Mouse (Mus musculus): ENCODE results near the gene Col19a1. TPM values are rescaled to one million over a fixed set of nuclear protein-coding genes. Genes with fewer than 3 reads are reported as not detected.

Col19a1 gene
- polyA plus RNA-seq, 1 experiment = 0.14 TPM

DNA sequence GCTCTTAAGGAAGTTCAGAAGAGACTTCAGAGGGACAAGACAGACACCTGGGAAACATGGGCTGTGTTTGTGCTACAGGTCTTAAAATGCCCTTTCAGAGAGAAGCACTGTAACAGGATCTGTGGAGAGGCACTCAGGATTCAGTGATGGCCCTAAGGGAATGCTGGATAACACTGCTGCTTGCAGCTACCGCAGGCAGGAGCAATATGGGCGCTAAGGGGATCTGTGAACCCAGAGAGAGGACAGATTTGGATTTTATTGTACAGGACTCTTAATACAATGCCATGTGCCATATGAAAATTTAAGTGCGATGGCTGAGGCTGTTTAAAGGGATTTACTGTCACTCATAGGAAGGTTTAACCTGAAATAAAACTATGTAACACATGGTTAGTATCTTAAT lies 270.8 kb downstream of the Col19a1 start:
- H3K36me3 ChIP-seq (ENCODE audit: control insufficient read depth, insufficient read depth, low read length) = no peaks in the 10 kb centered on the region
- no peaks in the 10 kb centered on the region for H3K27me3 ChIP-seq (ENCODE audit: control insufficient read depth, insufficient read depth, low read length)
- no peak overlapping the region for H3K4me3 ChIP-seq (ENCODE audit: extremely low read depth, insufficient read depth, insufficient read length)
- H3K4me1 ChIP-seq (ENCODE audit: control insufficient read depth, insufficient read depth, insufficient read length) = no peaks in the 10 kb centered on the region
- WGBS = 77% methylated on average over 3 of the region's 3 CpGs
- DNase-seq (ENCODE audit: low read depth in 1 of 2, low spot score in 2 of 2) = no peak
- no peak overlapping the region for H3K27ac ChIP-seq (ENCODE audit: insufficient read depth, low read length)
- no peak for TF ChIP-seq POLR2A (IDR thresholded peaks at IDR 0.05; ENCODE audit: low read depth, low read length)

GRCm38 (mm10) chr1:24310847-24311246 lies 276.4 kb downstream of the Col19a1 start:
- DNase-seq (ENCODE audit: low read depth in 1 of 2, low spot score in 2 of 2) = no peak
- Histone ChIP-seq H3K27me3 (ENCODE audit: control insufficient read depth, insufficient read depth, low read length) (no peaks in the 10 kb centered on the region), H3K4me1 (ENCODE audit: control insufficient read depth, insufficient read depth, insufficient read length) (no peaks in the 10 kb centered on the region), H3K4me3 (ENCODE audit: extremely low read depth, insufficient read depth, insufficient read length) (no peak overlapping the region), H3K27ac (ENCODE audit: insufficient read depth, low read length) (no peak overlapping the region), H3K36me3 (ENCODE audit: control insufficient read depth, insufficient read depth, low read length) (no peaks in the 10 kb centered on the region)
- TF ChIP-seq POLR2A (IDR thresholded peaks at IDR 0.05; ENCODE audit: low read depth, low read length) (no peak), CTCF (IDR thresholded peaks at IDR 0.05; ENCODE audit: extremely low read depth, insufficient read depth, insufficient read length, insufficient replicate concordance) (no peak)
- WGBS = 75% methylated on average over 4 of the region's 4 CpGs

- 68% methylated on average over 2 of the region's 2 CpGs for WGBS
- Histone ChIP-seq H3K4me3 (ENCODE audit: extremely low read depth, insufficient read depth, insufficient read length) (no peak overlapping the region), H3K27ac (ENCODE audit: insufficient read depth, low read length) (no peak overlapping the region), H3K4me1 (ENCODE audit: control insufficient read depth, insufficient read depth, insufficient read length) (no peaks in the 10 kb centered on the region), H3K36me3 (ENCODE audit: control insufficient read depth, insufficient read depth, low read length) (no peaks in the 10 kb centered on the region), H3K27me3 (ENCODE audit: control insufficient read depth, insufficient read depth, low read length) (no peaks in the 10 kb centered on the region)
- TF ChIP-seq POLR2A (IDR thresholded peaks at IDR 0.05; ENCODE audit: low read depth, low read length) (no peak), CTCF (IDR thresholded peaks at IDR 0.05; ENCODE audit: extremely low read depth, insufficient read depth, insufficient read length, insufficient replicate concordance) (no peak)
- DNase-seq (ENCODE audit: low read depth in 1 of 2, low spot score in 2 of 2) = no peak
Observed at GRCm38 (mm10) chr1:24310193-24310592, 277.1 kb downstream of the Col19a1 start.

DNA sequence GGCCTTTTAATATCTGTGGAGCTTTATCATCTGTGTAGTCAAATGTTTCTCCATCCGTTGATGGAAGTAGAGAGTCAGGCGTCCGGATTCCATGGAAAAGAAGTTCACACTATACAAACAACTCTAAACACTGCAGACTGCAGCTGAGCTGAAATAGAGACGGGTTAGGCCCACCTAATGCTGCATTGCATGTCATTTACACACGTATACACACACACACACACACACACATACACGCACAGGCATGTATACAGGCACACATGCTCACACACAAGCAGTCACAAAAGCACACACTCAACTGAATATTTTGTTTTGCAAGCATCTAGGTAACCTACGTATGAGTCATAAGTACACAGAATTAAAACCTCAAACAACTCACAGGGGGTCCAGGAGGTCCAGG lies 284.2 kb downstream of the Col19a1 start:
- WGBS = 90% methylated on average over 7 of the region's 7 CpGs
- H3K27ac ChIP-seq (ENCODE audit: insufficient read depth, low read length) = no peak overlapping the region

GRCm38 (mm10) chr1:24302674-24303073 lies 284.6 kb downstream of the Col19a1 start:
- TF ChIP-seq CTCF (IDR thresholded peaks at IDR 0.05; ENCODE audit: extremely low read depth, insufficient read depth, insufficient read length, insufficient replicate concordance) (peak; percentile 17; the same call in 1 of the 2 replicates), POLR2A (IDR thresholded peaks at IDR 0.05; ENCODE audit: low read depth, low read length) (no peak)
- H3K4me1 ChIP-seq (ENCODE audit: control insufficient read depth, insufficient read depth, insufficient read length) = no peaks in the 10 kb centered on the region
- no peaks in the 10 kb centered on the region for H3K27me3 ChIP-seq (ENCODE audit: control insufficient read depth, insufficient read depth, low read length)
- no peak for DNase-seq (ENCODE audit: low read depth in 1 of 2, low spot score in 2 of 2)
- no peak overlapping the region for H3K27ac ChIP-seq (ENCODE audit: insufficient read depth, low read length)
- 24% methylated on average over 8 of the region's 8 CpGs for WGBS
- no peak overlapping the region for H3K4me3 ChIP-seq (ENCODE audit: extremely low read depth, insufficient read depth, insufficient read length)
- no peaks in the 10 kb centered on the region for H3K36me3 ChIP-seq (ENCODE audit: control insufficient read depth, insufficient read depth, low read length)

More for the DNA sequence above, 284.2 kb downstream of the Col19a1 start:
- no peak overlapping the region for H3K4me3 ChIP-seq (ENCODE audit: extremely low read depth, insufficient read depth, insufficient read length)
- no peak for DNase-seq (ENCODE audit: low read depth in 1 of 2, low spot score in 2 of 2)
- H3K4me1 ChIP-seq (ENCODE audit: control insufficient read depth, insufficient read depth, insufficient read length) = no peaks in the 10 kb centered on the region
- no peaks in the 10 kb centered on the region for H3K36me3 ChIP-seq (ENCODE audit: control insufficient read depth, insufficient read depth, low read length)
- no peaks in the 10 kb centered on the region for H3K27me3 ChIP-seq (ENCODE audit: control insufficient read depth, insufficient read depth, low read length)
- TF ChIP-seq POLR2A (IDR thresholded peaks at IDR 0.05; ENCODE audit: low read depth, low read length) (no peak), CTCF (IDR thresholded peaks at IDR 0.05; ENCODE audit: extremely low read depth, insufficient read depth, insufficient read length, insufficient replicate concordance) (no peak)

GRCm38 (mm10) chr1:24300700-24301099 lies 286.6 kb downstream of the Col19a1 start:
- no peak for TF ChIP-seq CTCF (IDR thresholded peaks at IDR 0.05; ENCODE audit: extremely low read depth, insufficient read depth, insufficient read length, insufficient replicate concordance)
- TF ChIP-seq POLR2A (IDR thresholded peaks at IDR 0.05; ENCODE audit: low read depth, low read length) = no peak
- H3K27ac ChIP-seq (ENCODE audit: insufficient read depth, low read length) = no peak overlapping the region
- no peaks in the 10 kb centered on the region for H3K4me1 ChIP-seq (ENCODE audit: control insufficient read depth, insufficient read depth, insufficient read length)
- H3K27me3 ChIP-seq (ENCODE audit: control insufficient read depth, insufficient read depth, low read length) = no peaks in the 10 kb centered on the region
- 89% methylated on average over 3 of the region's 3 CpGs for WGBS
- H3K36me3 ChIP-seq (ENCODE audit: control insufficient read depth, insufficient read depth, low read length) = no peaks in the 10 kb centered on the region
- H3K4me3 ChIP-seq (ENCODE audit: extremely low read depth, insufficient read depth, insufficient read length) = no peak overlapping the region
- no peak for DNase-seq (ENCODE audit: low read depth in 1 of 2, low spot score in 2 of 2)

DNA sequence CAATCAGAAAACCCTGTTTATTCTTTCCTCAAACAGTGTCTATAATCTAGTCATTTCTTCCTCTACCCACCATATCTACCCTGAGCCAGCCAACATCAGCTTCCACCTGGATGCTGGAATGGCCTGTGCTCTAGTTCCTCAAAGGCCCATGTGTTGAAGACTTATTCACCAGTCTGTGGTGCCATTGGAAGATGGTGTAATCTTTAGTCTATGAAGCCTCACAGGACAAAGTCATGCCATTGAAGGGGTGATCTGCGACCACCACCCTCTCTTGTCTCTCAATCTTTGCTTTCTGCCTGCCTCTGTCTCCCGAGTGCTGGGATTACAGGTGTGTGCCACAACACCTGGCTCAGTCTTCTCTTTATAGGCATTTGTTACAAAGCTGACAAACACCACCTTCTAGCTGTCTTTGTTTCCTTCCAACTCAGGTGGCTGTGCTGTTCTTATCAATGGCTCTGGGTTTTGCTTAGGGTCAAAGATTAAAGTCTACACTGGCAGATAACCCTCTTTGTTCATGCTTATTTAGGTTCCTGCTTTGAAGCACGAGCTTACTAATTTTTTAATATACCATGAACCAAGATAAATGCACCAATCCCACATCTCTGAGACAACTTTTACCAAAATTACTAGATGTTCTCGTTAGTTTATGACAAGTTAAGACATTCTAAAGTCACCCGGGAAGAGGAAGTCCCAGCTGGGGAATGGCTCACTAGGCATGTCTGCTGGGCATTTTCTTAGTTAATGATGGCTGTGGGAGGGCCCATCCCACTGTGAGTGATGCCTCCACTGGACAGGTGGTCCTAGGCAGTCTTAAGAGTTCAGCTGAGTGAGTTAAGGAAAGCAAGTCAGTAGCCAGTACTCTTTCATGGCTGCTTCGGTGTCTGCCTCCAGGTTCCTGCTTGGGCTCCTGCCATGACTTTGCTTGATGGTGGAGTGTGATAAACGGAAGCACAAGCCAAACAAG lies 292.0 kb downstream of the Col19a1 start:
- no peak for DNase-seq (ENCODE audit: low read depth in 1 of 2, low spot score in 2 of 2)

More for the DNA sequence above, 292.0 kb downstream of the Col19a1 start:
- Histone ChIP-seq H3K4me3 (ENCODE audit: extremely low read depth, insufficient read depth, insufficient read length) (no peak overlapping the region), H3K36me3 (ENCODE audit: control insufficient read depth, insufficient read depth, low read length) (no peaks in the 10 kb centered on the region), H3K27me3 (ENCODE audit: control insufficient read depth, insufficient read depth, low read length) (no peaks in the 10 kb centered on the region), H3K27ac (ENCODE audit: insufficient read depth, low read length) (no peak overlapping the region), H3K4me1 (ENCODE audit: control insufficient read depth, insufficient read depth, insufficient read length) (no peaks in the 10 kb centered on the region)
- 75% methylated on average over 7 of the region's 7 CpGs for whole genome bisulfite sequencing
- TF ChIP-seq CTCF (IDR thresholded peaks at IDR 0.05; ENCODE audit: extremely low read depth, insufficient read depth, insufficient read length, insufficient replicate concordance) (no peak), POLR2A (IDR thresholded peaks at IDR 0.05; ENCODE audit: low read depth, low read length) (no peak)
